Mouse (Mus musculus): ENCODE measurements around the gene Cmtr1.
A peak's percentile ranks its signal among the peaks of the same experiment; 100 is the strongest.
"Not testable (repeated sequence)": the region's sequence is repeated elsewhere in the genome, so short reads cannot be mapped to it uniquely, and the experiment has no call there.

The Cmtr1 gene

DNA sequence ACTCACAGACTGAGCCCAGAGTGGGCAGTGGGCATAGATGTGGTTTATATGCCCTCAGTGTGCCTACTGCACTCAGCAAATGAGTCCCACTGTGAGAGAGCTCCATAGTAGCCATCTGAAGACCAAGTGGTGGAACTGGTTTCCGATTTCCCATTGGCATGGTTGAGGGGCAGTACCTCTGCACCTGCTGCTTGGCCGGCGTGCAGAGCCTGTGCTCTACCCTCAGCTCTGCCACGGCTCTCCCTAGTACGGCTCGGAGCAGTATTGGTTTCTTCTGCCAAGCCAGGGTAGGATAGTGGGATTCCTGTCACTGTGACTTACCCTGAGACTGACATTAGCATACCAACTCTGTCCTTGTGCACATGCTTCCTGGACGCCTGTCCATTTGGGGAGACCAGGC lies 40.2 kb downstream of the Cmtr1 start:
- no peak for DNase-seq (ENCODE audit: inconsistent age in 2 of 2, low spot score in 1 of 2)

DNA sequence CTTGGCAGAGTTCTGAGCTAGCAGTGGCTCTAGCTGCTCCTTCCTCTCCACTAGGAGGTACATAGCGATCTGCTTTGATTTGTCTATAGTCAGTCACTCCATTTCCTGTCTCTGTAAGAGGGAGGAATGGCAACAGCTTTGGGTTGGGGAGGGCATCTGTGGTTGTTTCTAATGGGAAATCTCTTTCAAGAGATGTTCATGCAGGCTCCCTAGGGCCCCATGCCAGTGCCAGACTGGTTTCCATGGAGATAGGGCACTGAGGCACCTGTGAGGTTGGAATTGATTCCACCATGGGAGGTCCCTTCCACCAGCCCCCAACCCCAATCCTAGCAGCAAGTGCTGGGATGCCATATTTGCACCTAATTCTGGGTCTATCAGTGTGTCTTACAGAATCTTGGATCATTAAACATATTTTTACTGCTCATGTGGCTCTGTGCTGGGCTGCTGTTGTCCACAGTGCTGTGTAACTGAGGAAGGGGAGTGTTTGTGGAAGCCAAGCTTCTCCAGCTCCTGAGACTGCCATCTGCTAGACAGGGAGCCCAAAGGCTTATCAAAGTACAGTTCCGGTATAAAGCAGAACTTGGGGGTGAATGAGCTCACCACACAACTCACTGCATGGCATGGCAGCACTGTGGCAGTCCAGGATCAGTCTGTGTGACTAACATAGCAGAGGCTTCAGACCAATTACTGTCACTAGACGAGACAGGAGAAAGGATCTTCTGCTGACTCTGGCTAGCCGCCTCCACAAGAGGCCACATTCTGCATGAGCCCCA lies 42.7 kb downstream of the Cmtr1 start:
- peak in 1 of 2 experiments; percentile 27 for DNase-seq (ENCODE audit: inconsistent age in 2 of 2, low spot score in 1 of 2)

DNA sequence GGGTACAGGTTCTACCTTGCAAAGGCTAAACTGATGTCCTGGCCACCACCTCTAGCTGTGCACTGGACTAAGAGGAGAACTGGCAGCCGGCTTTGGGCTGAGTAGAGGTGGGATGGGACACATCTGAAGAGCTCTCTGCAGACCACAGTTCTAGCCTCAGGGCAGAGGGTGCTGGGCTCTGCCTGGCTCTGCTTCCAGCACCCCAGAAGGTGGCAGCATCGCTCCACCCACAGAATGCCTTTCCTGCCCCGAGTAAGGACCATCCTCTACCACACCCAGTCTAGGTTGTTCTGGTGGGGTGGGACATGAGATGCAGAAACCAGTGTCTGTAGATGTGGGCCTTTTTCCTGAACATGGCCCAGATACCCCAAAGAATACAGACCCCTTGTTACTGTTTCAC lies 44.4 kb downstream of the Cmtr1 start:
- peak; percentile 44 to 78 for DNase-seq (ENCODE audit: inconsistent age in 2 of 2, low spot score in 1 of 2)

DNA sequence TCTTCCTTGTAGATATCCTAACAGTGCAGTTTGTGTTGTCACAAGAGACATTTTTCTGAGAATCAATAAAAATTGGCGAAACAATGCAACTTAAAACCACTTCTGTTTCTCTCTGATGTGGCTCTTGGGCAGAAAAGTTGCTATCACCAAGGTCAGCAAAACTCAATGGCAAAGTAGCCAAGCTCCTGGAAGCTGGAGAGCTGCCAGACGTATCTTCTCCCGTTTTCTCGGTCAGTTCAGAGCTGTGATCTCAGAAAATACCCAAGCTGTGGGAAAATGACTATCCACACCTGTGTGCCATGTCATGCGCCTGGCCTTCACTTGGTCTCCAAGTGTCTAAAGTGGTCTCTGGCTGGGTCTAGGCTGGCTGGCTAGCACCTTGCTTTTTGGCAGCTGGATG lies 45.5 kb downstream of the Cmtr1 start:
- DNase-seq (ENCODE audit: inconsistent age in 2 of 2, low spot score in 1 of 2), result peak; percentile 55 to 83

DNA sequence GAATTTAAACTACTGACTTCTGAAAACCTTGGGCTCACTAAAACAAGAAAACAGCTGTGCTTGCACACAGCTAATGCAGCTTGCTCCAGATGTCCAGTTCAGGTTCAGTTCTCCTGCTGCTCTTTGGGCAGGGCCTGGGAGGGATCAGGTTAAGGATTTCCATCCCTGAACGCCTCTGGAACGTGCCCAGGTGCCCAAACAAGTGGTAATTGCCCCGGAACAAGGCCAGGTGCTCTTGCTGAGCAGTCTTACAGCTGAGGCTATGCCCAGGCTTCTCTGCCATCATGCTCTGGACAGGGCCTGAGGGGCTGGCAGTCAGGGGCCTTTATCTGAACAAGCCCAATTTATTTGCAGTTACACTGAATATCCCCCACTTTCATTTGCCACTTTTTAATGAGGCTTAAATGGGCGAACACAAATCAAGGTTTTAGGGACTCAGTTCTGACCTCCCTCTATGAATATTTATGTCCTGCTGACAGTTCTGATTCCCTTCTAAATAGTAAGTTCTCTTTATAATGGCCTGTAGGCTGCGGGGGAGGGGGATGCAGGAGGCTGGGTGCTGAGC lies 46.7 kb downstream of the Cmtr1 start:
- DNase-seq (ENCODE audit: inconsistent age in 2 of 2, low spot score in 1 of 2), result no peak

DNA sequence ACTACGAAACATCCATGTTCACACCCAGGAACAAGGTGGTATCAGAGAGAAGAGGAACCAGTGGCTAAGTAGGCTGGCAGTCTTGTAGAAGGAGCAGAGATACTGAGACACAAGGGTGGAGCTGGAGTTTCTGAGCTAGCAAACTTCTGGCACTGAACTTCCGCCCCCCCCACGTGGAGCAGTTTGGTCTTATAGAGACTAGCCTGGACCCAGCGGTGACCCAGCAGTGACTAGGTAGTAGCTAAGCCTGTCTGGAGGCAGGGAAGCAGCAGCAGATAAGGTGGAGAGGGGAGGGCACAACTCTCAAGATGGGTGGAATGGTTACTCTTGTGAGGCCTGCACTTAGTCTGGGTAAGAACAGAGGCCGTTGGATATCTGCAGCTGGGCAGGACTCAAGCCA lies 48.4 kb downstream of the Cmtr1 start:
- peak in 1 of 2 experiments; percentile 38 for DNase-seq (ENCODE audit: inconsistent age in 2 of 2, low spot score in 1 of 2)

DNA sequence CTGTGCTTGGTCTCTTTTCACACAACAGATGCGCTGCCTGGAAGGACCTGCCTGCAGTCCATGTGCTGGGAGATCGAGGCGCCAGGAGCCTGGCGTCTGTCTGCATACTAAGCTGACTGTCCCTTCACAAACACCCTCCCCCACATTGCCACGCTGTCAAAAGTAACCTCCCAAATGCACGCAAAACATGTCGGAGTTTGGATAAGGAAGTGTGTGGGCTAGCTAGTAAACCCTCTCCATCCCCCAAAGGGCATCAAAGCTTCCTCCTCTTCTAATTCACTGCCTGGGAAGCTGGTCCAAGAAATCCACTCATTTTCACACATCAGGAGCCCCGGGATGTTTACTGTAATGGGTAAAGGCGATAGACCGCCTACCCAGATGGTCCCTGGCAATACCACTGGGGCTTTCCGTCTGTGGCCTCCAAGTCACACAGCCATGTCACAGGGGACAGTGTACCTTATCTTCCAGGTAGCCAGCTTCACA lies 50.2 kb downstream of the Cmtr1 start:
- peak in 1 of 2 experiments; percentile 28 for DNase-seq (ENCODE audit: inconsistent age in 2 of 2, low spot score in 1 of 2)

DNA sequence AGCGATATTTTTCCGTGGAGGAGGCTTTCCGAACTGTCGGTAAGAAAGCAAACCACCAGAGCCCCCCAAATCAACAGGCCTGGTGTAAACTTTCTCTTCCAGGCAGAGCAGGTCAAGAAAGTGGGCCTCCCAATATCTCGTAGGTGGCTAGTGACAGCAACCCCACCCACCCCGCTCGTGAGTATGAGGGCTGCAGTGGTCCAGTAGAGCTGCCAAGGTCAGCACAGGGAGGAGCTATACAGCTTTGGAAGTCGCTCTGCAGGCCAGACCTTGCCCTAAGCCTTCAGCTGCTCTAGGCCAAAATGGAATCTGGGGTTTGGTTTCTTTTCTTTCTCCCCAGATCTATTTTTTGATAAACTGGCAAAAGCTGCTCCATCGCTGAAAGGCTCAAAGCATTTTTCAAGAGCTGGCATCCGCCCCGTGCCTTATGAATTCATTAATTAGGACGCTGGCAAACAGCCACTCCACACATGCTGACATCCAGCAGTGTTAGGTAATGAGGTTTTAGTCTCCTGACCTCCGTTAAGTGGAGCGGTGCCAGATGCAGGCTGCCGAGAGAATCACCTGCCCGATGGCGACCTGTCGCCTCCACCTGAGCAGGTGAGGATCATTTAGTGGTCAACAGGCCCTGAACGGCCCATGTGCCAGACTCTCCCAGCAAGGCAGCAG lies 50.8 kb downstream of the Cmtr1 start:
- DNase-seq (ENCODE audit: inconsistent age in 2 of 2, low spot score in 1 of 2), result peak; percentile 37 to 67

DNA sequence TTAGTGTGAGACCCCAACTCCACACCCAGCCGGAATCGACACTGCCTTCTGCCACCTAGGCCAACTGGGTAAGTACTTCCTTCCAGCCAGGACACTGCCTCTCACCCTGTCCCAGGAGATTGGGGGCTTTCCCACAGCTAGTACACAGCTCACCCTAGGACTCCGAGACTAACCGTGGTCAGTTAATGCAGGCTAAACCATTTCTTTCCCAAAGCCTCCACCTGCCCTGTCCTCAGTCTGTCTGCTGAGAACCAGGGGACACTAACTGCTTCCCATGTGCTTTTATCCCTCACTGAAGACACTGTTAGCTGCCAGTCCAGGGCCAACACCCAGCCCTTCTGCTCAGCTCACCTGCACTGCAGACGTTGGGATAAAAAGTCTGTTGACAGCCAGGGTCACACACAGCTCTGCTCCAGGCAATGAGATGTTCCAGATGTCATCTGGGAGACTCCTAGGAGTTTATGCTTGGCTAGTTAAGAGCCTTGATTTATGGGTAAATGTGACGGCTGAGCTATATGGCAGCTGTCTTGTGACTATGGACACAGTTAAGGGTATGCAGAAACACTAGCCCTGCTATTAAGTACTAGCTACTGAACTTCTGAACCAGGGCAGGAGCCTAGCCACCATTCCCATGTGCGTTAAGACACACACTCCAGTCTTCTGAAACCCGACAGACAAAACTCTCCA lies 51.5 kb downstream of the Cmtr1 start:
- no peak for DNase-seq (ENCODE audit: inconsistent age in 2 of 2, low spot score in 1 of 2)

DNA sequence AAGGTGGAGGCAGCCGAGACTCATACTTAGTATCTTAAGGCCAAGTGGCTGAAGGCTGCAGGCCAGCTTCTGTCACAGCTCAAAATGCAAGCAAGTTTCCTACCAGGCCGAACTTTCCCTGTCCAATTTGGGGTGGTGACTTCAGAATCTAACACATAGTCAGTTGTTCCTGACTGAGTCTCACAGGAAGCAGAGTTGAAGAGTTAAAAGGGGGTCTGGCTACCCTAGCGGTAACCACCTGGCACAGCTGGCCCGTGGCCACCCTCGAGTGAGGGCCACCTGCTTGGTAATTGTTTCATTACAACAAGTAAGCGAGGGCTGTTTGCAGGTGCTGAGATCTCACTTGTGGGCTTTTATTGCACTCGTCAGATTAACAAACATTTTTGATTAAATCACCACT lies 52.2 kb downstream of the Cmtr1 start:
- DNase-seq (ENCODE audit: inconsistent age in 2 of 2, low spot score in 1 of 2), result no peak

DNA sequence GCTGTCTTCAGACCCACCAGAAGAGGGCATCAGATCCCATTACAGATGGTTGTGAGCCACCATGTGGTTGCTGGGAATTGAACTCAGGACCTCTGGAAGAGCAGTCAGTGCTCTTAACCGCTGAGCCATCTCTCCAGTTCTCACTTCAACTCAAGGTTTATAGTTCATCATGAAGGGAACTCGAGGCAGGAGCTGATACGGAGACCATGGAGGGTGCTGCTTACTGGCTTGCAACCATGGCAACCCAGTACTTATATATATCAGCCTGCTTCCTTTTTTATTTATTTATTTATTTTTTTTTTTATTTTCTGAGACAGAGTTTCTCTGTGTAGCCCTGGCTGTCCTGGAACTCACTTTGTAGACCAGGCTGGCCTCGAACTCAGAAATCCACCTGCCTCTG lies 53.3 kb downstream of the Cmtr1 start:
- not testable (repeated sequence) for DNase-seq (ENCODE audit: inconsistent age in 2 of 2, low spot score in 1 of 2)

DNA sequence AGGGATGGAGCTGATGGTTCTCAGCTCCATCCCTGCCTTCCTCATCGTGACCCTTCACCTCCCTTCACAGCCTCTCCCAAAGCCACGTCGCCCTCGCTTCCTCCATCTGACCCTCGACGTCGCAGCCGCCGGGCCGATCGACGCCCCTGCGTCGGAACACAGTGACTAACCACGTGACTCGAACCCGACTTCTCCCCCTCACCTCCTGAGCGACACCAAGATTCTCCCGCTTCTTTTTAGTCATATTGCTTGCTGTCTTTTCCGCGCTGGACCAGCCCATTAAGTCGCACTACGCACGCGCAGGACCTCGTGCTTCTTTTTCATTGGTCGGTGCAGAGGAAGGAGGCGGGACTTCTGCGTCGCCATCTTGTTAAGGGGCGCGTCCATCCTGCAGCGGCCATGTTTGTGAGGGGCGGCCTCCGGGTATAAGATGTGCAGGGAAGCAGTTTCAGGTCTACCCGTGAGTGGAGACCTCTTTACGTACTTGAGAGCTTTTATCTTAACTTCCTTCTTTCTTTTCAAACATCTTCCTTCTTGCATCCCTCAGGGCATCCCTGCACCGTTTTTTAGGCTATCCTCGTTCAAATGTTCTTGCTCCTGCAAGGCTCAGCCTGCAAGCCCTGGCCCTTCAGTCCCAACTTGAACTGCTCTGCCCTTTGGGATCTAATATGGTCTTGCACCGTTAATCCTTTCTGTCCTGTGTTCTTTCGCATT lies 56.5 kb downstream of the Cmtr1 start, which contains the start of gene Ccdc167:
Ccdc167 (minus strand) TSS at position 313 of the 714 bp plus-strand sequence.
- DNase-seq (ENCODE audit: inconsistent age in 2 of 2, low spot score in 1 of 2), result peak; percentile 97 to 99

DNA sequence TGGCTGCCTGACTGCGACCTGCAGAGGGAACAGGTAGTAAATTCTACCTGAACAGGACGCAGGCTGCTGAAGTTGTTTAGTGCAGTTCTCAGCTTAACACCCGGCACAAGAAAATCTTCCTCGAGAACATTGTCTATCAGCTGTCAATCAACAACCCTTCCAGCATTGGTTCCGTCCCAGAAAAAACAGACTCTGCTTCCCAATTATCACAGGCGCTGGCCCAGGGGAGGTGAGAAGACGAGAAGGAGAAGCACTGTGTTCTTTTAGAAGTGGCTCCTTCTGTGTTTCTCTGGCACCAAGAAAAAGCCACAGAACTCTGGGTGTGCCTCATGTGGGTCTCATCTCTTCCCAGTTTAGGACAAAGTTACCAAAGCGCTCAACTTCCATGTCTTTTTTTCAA lies 58.3 kb downstream of the Cmtr1 start:
- no peak for DNase-seq (ENCODE audit: inconsistent age in 2 of 2, low spot score in 1 of 2)

DNA sequence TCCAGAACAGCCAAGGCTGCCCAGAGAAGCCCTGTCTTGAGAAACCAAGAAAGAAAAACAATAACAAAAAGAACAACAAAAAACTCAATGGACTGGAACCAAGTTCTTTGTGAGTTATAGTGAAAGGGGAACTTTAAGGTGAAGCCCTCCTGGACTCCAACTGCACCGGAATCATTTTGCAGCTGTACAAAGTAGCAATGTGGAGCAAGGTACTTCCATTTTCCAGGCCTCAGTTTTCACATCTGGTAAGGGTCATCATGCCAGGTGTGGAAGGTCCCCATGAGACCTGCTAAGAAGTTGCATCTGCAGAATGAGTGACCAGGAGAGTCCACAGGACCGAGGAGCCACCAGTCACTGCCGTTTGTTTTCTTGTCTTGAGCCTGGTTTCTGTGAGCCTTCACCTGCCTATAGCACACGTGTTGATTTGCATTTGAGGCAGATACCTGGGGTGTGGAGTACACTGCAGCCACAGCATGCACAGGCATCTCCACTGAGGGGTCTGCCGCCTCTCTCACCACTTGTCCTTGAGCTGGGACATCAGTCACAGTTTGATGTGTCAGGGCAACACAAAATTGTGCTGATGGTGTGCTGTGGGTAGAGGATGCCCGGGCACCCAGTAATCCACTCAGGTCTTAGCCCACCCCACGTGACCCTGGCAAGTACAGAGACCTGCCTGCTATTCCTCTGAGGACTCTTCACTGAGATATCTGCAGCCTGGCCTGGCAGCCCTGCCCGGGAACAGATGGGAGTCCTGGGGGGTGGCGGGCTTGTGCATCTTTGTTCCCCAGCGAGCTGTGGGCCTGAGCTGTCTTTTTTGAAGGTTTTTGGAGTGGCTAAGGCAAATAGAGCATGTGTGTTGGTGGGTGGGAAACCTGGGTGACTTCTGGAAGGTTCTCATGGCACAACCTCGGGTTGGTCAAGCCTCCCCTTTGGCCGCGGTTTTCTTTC lies 59.5 kb downstream of the Cmtr1 start:
- DNase-seq (ENCODE audit: inconsistent age in 2 of 2, low spot score in 1 of 2), result no peak

DNA sequence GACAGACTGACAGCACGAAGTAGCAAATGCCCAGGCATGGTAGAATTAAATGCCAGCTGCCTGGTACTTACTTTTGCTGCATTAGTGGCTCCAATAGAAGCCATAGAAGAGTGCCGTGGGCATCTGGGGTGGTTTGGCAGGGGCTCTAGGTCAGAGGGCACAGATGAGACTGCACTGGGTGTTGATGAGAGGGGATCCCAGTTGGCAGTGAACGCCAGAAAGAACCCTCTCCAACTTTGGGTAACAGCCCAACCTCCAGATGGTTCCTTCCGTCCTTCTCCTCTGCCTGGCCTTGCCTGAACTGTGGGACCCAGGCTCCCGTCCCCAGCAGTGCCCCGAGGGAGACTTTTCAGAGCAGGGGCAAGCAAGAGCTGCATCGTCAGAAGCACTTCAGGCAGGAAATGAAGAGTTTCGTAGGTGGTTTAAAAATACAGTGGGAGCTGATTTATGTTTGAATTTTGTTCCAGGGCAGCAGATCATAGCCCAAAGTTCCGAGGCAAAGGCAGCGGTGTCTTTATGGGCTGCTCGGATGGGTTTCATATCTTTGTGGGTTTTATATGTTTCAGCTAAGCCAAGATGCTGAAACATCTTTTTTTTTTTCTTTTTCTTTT lies 60.5 kb downstream of the Cmtr1 start:
- DNase-seq (ENCODE audit: inconsistent age in 2 of 2, low spot score in 1 of 2), result no peak

DNA sequence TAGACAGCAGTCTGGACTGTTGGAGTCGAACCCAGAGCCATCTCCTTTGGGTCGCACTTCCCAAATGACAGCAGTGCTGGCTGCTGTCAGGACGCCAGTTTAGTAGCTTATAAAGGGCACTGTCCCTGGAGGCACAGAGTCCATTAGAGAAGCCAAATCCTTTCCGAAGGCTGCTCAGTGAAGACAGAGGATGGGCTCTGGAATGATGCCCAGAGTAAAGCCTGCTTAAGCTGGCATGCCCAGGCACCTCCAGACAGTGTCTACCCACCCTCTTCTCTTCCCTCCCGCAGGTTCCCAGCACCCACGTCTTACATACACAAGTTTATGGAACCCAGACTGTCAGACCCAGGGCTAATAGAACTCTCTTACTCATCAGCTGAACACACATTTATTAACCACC lies 64.2 kb downstream of the Cmtr1 start:
- peak in 1 of 2 experiments; percentile 47 for DNase-seq (ENCODE audit: inconsistent age in 2 of 2, low spot score in 1 of 2)

DNA sequence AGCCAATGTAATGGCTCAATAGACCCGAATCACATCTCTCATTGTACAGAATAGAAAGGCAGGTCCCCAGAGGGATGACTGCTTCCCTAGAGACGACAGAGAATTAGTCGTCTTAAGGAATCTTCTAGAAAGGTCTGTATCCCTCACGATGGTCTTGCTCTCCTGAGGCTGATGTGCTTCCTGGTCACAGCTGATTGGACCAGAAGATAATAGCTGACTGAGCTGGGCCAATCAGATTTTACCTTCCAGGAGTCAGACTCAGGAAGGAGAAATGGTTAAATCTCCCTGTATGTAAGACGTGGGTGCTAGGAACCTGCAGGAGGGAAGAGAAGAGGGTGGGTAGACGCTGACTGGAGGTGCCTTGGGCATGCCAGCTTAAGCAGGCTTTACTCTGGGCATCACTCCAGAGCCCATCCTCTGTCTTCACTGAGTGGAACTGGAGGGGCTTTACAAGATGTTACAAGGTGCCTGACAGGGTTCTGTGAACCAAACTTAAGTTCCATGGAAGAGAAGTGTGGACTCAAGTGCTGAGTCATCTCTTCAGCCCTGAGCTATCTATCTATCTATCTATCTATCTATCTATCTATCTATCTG lies 64.7 kb downstream of the Cmtr1 start:
- no peak for DNase-seq (ENCODE audit: inconsistent age in 2 of 2, low spot score in 1 of 2)

DNA sequence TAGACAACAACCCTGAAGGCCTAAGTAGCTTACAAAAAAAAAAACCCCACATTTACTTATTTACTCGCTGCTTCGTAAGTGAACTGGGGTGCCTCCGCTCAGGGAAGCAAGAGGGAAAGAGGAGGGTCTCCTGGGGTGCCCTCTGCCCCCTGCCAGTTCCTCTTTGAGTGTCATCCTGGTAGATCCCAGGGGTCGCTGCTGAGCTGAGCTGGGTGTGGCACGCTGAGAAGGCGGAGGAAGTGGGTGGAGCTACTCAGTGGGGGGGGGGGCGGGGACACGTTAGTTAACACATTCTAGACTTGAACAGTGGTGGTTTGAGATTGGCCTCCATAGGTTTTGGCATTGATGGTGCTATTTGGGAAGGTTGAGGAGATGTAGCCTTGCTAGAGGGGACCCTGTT lies 67.7 kb downstream of the Cmtr1 start:
- DNase-seq (ENCODE audit: inconsistent age in 2 of 2, low spot score in 1 of 2), result no peak

All from adrenal gland, adult (tissue).